ENCODE assay signal across 8 mouse cellular contexts in genomic region chr1:52119691-52120090, GRCm38 (mm10). TPM values are rescaled to one million over a fixed set of nuclear protein-coding genes. Genes with fewer than 3 reads are reported as not detected.
DNase-seq lines count a peak whose midpoint lies in the region; ATAC-seq and TF ChIP-seq lines count a peak whose summit lies in the region.

No protein-coding gene starts in this region.

- ATAC-seq in hematopoietic stem cell, adult 5-6 weeks (replicated peaks in 1 of 2; ENCODE audit: insufficient read depth in 1 of 2, low FRiP score in 2 of 2, low TSS enrichment in 1 of 2, low read depth in 1 of 2, poor library complexity in 2 of 2, severe bottlenecking in 2 of 2): peak; percentile 14 to 18; a peak in 1 of 4 replicates
- no peak; the same call in none of the 2 replicates for ATAC-seq in lung, embryonic 16.5 days (ENCODE audit: low read depth)
- peak; percentile 25; the same call in 1 of the 2 replicates for ATAC-seq in stomach, embryonic 16.5 days (ENCODE audit: insufficient read depth, low FRiP score)

- peak overlapping the region; percentile 83 for H3K4me3 ChIP-seq in cerebellum, adult 2 months (replicated peaks; ENCODE audit: insufficient read depth, low read depth, low read length)
- peak overlapping the region; percentile 77 for H3K4me3 ChIP-seq in lung, embryonic 16.5 days (ENCODE audit: low read length)
- H3K4me3 ChIP-seq in stomach, embryonic 16.5 days (replicated peaks; ENCODE audit: low read length): peak overlapping the region; percentile 97

- H3K27me3 ChIP-seq in cerebellum, adult 2 months (ENCODE audit: control insufficient read depth, insufficient read depth, low read length): no peaks in the 10 kb centered on the region
- H3K27me3 ChIP-seq in lung, embryonic 16.5 days (ENCODE audit: control insufficient read depth, insufficient read depth, low read depth, low read length): no peaks in the 10 kb centered on the region
- no peaks in the 10 kb centered on the region for H3K27me3 ChIP-seq in stomach, embryonic 16.5 days (ENCODE audit: control insufficient read depth, insufficient read depth, low read length)

- H3K4me1 ChIP-seq in cerebellum, adult 2 months (ENCODE audit: control insufficient read depth, insufficient read depth, low read length): peaks cover 2% of the 10 kb centered on the region; the same call in 1 of the 2 replicates
- H3K4me1 ChIP-seq in lung, embryonic 16.5 days (replicated peaks; ENCODE audit: control insufficient read depth, insufficient read depth, low read length): peaks cover 10% of the 10 kb centered on the region
- H3K4me1 ChIP-seq in stomach, embryonic 16.5 days (ENCODE audit: control insufficient read depth, insufficient read depth, low read length): 0 out of 2 replicates have a peak, but pooled peaks cover 4% of the 10 kb centered on the region

- WGBS in cerebellum, adult 2 months: under 1% methylated on average over 20 of the region's 20 CpGs
- under 1% methylated on average over 20 of the region's 20 CpGs for WGBS in lung, embryonic 16.5 days
- under 1% methylated on average over 20 of the region's 20 CpGs for WGBS in stomach, embryonic 16.5 days

- peak overlapping the region; percentile 63 for H3K27ac ChIP-seq in cerebellum, adult 2 months (ENCODE audit: insufficient read depth, low read length)
- peak overlapping the region; percentile 52 for H3K27ac ChIP-seq in lung, embryonic 16.5 days (ENCODE audit: low read length)
- peak overlapping the region; percentile 60; the same call in 1 of the 2 replicates for H3K27ac ChIP-seq in stomach, embryonic 16.5 days (ENCODE audit: low read length)

- H3K4me2 ChIP-seq in lung, embryonic 16.5 days (ENCODE audit: low read depth, low read length): peak overlapping the region; percentile 76
- peak overlapping the region; percentile 86 for H3K4me2 ChIP-seq in stomach, embryonic 16.5 days (ENCODE audit: low read depth, low read length)

- DNase-seq in cerebellum, adult 2 months: peak in 1 of 2 experiments; percentile 17
- no peak for DNase-seq in cerebellum, postnatal 14 days
- peak; percentile 20 to 29 for DNase-seq in thymus, postnatal 10 days (ENCODE audit: low spot score in 2 of 2)
- no peak for DNase-seq in thymus, postnatal 36 days
- no peak for DNase-seq in right cerebral cortex, postnatal 25 days

- no peaks in the 10 kb centered on the region for H3K36me3 ChIP-seq in lung, embryonic 16.5 days (ENCODE audit: control insufficient read depth, insufficient read depth, low read length)
- H3K36me3 ChIP-seq in stomach, embryonic 16.5 days (ENCODE audit: control insufficient read depth, insufficient read depth, low read length): 0 out of 2 replicates have a peak, but pooled peaks cover 3% of the 10 kb centered on the region

- H3K9ac ChIP-seq in lung, embryonic 16.5 days (ENCODE audit: low read length): peak overlapping the region; percentile 73
- peak overlapping the region; percentile 81 for H3K9ac ChIP-seq in stomach, embryonic 16.5 days (ENCODE audit: low read length)

- TF ChIP-seq CTCF in cerebellum, adult 2 months (IDR thresholded peaks at IDR 0.05; ENCODE audit: borderline replicate concordance, insufficient read depth, low read depth, low read length): no peak

- no peak for TF ChIP-seq POLR2A in cerebellum, adult 2 months (IDR thresholded peaks at IDR 0.05; ENCODE audit: borderline replicate concordance, insufficient read depth, low read length)

- H3K9me3 ChIP-seq in lung, embryonic 16.5 days (ENCODE audit: control insufficient read depth, low read length): no peaks in the 10 kb centered on the region
- no peaks in the 10 kb centered on the region for H3K9me3 ChIP-seq in stomach, embryonic 16.5 days (replicated peaks; ENCODE audit: control insufficient read depth, low read length)

RNA-seq across cellular contexts. Expression of gene Stat1, which starts 0.5 kb away (rescaled TPM):
- polyA plus RNA-seq in cerebellum, adult 2 months (2012; rRNA removed): 25.1 TPM in 2 replicates
- total RNA-seq in hematopoietic stem cell, adult 5-6 weeks (2017): 112 and 123 TPM in 2 replicates
- polyA plus RNA-seq in lung, embryonic 16.5 days (2015; fragmentation: Nextera tagmentation; extraction: Ambion mirVana): 24.9 and 29.9 TPM in 2 replicates
- 23.4 and 23.8 TPM in 2 replicates for polyA plus RNA-seq in stomach, embryonic 16.5 days (2015; fragmentation: Nextera tagmentation; extraction: Ambion mirVana)

Comparison
In these comparisons a context has a peak if more than half of its experiments do, and no peak if none do; other contexts are left out.
1. DNase-seq: peak in thymus, postnatal 10 days (2 of 2); none in cerebellum, postnatal 14 days (0 of 2), thymus, postnatal 36 days (0 of 2) and right cerebral cortex, postnatal 25 days (single experiment).
2. Peak in every context shown above with its lines, with median percentiles within 50 percentile points of each other: H3K27ac ChIP-seq and H3K4me3 ChIP-seq.